Mouse (Mus musculus) fat pad, adult 2 months (tissue): ENCODE data around the gene Gm20388.

Source experiments
- DNase-seq: peaks from one replicate; pipeline ENCODE4 v3.0.0-alpha.2; 2011; ENCODE audit warnings: low read depth, low spot score; ENCODE audit errors: extremely low read depth

The Gm20388 gene

DNA sequence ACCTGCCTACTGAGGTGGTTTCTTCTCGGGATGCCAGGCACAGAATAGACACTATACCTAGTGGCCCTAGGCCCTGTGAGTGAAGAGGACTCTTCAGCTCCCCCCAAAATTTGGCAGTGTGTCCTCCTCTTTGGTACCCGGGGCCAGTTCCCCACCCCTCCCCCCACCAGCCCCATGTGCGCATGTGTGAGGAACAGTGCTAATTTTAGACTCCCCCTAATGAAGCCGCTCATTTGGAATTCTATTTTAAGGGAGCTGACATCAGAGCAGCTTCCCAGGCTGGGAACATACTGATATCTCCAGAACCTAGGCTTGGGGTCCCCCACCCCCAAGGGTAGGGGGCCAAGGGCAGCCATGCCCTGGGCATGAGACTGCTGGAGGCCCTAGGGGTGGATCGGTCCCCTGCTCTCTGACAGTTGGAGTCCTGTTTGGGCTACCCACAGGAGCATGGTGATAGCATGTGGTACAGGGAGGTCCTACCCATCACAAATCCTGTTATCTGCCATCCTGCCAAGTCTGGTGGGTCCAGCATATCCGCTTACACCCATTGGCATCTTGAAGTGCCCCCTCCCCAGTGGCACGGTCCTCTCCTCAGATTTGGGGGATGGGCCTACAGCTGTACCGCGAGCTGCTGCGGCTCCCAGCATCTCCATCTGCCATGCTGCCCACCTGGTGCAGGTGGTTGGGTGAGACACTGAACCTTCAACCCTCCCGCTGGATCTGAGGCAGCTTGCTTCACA is 640.5 kb downstream of the Gm20388 start:
- DNase-seq: no peak

DNA sequence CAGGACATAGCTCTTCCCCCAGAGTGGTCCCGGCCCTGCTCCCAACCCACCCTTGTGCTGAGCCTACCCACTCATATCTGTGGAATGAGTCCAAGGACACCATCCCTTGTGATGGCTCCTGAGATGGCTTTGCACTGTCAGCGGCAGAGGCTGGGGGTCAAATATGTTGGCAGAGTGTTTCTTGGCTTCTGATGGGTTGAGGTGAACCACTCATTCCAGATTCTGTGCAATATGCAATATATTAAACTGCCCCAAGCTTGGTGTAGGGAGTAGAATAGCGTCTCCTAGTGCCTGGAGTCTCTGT is 641.0 kb downstream of the Gm20388 start:
- no peak for DNase-seq

DNA sequence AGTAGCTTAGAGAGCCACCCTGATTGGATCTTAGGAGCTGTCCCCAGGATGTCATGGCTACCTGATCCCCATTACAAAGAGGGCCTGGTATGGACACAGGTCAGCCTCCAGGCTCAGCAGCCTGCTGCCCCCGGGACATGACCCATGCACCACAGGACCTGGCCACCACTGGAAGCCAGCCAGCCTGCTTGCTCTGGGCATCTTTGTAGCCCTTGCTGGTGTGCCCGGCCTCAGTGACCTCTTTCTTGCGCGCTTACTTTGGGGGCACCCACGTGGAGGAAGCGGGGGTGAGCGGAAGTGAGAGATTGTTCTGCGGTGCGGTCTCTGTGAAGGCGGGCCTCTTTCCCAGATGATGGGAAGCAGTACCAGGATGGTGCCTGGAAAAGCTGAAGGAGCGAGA is 641.9 kb downstream of the Gm20388 start:
- DNase-seq: no peak

DNA sequence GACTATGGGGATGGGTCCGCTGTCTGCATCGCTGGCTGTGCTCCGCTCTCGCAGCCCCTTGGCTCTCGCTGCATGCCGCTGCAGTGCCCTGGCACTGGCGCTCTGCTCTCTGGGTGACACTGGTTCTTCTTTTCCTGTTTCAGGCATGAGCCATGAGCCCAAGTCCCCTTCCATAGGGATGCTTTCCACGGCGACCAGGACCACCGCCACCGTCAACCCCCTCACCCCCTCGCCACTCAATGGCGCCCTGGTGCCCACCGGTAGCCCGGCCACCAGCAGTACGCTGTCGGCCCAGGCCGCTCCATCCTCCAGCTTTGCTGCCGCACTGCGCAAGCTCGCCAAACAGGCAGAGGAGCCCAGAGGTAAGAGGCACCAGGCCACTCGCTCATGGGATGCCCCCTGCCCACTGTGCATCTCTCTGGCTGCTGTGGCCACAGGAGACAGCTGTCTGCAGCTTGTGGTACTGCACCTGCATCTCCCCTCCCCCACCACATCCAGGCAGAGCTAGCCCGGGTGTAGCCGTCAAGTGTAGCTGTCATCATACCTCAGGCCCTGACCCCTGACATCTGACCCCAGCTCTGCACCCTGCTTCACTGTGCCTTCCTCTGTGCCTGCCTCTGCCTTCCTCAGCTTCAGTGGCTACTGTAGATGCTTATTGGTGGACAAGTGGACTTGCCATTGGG is 642.9 kb downstream of the Gm20388 start:
- DNase-seq: no peak

DNA sequence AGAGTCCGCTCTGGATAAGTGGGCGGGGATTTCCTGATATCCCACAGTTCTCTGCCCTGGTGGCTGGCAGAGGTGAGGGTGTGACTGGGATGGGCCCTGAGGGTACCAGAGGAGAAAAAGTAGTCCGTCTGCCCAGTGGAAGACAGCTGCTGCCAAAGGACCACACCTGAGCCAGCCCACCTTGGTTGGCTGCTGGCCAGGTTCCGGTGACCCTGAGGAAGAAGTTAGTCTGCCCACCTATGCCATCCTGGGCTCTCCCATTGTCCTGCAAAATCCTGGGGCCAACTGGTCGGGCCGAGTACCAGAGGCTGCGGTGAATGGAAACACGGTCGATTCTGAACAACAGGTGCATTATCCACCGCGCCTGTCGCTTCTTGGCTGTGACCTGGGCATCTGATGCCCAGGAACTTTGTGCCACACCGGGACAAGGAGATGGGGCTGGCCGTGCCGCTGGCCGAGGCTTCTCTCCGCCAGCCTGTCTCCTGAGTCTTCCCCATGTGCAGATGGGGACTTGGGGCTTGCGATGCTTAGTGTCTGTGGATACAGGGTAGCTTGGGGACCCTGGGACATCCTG is 643.9 kb downstream of the Gm20388 start:
- no peak for DNase-seq

DNA sequence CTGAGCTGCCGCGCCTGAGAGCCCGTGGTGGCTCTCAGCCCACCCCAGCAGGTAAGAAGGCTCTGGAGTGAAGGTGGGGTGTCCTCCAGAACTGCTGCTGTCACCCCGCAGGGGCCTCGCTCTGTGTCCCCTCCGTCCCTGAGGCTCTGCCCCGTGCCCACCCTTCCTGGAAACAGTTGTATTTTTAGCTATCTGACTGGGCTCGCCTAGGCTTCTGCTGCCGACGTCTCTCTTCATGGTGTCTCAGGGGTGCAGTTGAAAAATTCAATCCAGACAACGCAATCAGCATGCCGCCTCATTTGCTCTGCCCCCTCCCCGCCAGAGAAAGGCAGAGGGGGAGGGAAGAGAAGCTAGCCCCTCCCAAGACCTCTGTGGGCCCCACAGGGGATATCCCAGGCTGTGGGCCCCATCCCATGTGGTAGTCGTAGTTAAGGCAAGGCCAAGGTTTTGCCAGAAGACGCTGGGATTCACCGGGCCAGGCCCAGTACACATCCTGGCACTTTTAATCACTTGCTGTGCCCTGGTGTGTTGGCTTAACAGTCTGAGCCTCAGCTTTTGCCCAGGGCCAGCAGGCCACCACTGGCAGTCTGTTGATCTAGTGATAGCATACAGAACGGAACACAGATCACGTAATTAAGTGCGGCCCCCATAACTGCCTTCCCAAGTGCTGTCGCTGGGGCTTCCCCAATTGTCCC is 645.7 kb downstream of the Gm20388 start:
- DNase-seq: no peak

DNA sequence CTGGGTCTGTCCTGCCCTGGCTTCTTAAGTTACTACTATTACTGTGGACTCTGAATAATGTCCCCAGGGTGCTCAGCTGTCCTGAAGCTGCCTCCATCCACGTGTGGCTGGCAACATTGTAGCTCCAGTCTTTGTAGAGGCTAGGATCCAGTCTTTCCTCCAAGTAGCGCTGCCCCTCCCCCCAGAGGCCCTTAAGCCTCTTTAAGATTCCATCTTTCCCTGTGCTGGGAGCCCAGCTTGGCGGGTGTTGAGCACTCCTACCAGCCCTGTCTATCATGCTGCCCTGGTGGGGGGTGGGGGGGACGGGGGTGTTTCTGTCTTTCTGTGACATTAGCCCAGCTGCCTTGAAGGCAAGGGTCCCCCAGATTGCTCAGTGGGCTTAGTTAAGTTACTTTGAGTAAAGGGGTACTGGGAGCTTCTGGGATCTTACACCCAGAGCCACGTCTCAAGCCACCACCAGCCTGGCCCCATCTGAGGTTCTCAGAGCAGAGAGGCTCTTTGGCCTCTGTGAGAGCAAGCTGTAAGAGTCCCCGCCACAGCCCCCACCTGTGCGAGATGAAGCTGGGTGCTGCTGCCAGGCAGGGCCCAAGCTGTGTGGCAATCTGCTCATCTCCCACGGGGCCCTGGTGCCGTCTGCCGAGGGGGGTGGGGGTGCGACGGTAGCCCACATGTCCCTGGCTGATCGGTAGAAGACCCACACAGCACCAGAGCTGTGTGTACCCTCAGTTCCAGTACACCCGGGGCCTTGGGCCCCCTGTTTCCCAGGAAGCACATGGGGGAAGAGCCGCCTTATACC is 646.7 kb downstream of the Gm20388 start:
- DNase-seq: no peak

DNA sequence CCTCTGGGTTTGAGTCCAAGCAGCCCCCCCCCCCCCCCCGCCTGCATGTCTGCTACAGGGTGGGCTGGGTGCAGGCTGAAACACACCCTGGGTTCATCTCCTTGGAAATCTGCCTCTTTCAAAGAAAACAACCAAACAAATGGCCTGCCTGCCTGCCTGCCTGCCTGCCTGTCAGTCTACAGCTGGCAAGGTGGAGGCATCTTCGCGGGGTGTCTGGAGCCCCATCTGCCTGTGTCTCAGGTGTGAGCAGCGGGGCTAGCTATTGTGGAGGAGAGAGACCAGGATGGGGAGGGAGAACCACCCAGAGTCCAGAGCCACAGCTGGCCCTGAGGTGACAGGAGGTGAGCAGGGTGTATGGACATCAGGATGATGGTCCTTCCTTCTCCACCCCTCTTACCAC is 647.5 kb downstream of the Gm20388 start:
- DNase-seq: no peak

DNA sequence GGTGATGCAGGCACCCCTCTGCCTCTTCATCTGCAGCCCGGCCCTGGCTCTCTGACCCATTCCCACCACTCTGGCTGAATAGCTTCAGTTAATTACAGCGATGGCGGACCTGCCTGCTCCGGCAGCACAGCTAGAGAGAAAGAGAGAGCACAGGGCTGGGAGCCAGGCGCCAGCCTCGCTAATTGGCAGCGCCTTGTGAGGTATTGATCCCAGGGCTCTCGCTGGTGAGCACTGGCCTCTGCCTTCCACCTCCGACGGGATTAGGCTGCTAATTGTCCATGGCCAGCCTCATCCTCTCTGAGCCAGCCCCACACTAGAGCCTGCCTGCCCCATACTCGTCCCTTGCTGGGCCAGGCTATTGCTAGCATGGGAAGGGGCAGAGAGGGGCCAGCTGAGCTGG is 649.0 kb downstream of the Gm20388 start:
- no peak for DNase-seq

DNA sequence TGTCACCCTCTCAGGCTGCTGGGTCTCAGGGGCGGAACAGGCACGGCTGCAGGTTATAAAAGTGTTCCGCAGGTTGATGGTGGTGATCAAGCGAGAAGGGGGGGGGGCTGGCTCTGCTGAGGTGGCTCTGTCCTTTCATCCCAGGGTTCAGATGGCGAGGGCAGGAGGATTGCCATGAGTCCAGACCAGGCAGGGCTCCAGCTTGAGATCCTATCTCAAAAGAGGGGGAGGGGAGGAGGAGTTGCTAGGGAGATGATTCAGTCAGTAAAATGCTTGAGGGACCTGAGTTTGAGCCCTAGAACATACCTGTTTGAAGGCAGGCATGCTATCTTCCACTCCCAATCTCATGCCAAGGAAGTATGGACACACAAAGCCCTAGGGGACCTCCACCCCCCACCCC is 649.9 kb downstream of the Gm20388 start:
- no peak for DNase-seq

DNA sequence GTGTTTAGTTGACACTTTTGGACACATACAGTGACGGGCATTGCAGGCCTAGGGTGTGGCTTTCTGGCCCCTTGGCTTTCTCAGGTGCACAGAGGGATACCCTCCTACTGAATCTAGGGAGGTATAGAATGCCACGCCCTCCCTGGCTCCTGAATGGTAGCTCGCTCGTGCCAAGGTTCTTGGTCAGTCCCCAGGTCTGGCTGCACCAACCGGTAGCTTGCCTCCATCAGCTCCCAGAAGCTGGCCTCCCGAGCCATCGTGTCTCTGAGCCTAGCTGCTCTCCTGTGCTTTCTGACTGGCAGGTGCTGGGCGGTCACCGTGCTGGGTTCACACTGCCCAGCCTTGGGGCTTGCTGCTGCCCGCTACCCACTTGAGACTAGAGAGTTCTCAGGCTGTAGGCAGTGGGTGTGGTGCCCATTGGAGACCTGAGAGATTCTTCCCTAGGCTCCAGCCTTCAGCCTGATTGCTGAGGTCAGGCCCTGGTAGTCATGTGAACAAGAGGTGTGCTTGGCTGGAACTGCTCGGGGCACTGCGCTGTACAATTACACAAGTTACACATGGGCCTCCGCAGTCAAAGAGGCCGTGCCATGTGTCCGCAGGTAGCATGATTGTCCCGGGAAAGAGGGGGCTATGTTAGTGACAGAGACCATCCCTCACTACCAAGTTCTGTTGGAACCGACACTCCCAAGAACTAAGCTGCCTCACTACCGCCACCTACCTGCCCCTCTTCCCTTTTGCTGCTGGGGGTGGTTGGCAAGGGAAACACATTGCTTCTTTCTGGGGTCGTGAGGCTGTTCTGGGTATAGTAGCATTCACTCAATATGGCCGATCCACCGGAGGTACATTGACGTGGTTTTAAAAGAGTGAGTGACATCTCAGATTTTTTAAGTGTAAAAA is 651.1 kb downstream of the Gm20388 start:
- DNase-seq: no peak

DNA sequence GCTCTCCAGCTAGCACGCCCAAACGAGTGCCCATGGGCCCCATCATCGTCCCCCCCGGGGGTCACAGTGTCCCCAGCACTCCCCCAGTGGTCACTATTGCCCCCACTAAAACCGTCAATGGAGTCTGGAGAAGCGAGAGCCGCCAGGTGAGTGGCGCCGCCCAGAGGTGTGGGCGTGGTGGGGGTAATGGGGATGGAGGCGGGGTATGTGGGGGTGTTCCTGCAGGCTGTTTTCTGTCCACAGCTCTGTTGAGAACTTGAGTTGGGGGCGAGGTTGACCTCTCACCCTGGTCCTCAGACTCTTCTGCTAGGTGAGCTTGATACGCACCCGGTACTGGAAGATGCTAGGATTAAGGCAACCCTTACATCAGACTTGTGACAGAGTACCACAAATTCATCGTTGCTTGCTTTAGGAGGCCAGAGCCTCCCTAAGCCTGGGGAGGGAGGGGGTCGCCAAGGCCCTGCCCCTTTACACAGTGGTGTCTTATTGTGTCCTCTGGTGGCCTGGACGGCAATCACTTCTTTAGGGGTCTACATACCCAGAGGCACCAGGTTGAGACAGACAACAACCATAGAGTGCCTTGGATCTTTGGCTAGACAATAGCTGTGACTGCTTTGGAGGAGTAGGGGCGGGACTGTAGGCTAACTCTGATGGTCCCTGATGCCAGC is 652.2 kb downstream of the Gm20388 start:
- DNase-seq: no peak

DNA sequence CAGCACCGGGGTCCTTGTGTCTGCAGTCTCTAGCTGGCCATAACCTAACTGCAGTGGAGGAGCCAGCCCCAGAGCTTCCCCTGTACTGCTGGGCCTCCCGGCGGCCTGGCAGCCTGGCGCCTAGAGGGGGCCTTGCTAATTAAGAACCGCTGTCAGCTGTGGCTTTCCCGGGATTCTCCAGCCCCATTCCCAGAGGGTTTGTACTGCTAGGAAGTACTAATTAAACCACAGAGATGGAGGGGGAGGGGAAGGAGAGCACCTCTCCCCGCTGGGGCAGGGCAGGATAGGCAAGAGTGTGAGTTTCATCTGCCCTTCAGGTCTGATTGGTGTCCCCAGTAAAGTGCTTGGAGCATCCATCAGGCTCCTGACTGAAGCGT is 652.7 kb downstream of the Gm20388 start:
- no peak for DNase-seq

DNA sequence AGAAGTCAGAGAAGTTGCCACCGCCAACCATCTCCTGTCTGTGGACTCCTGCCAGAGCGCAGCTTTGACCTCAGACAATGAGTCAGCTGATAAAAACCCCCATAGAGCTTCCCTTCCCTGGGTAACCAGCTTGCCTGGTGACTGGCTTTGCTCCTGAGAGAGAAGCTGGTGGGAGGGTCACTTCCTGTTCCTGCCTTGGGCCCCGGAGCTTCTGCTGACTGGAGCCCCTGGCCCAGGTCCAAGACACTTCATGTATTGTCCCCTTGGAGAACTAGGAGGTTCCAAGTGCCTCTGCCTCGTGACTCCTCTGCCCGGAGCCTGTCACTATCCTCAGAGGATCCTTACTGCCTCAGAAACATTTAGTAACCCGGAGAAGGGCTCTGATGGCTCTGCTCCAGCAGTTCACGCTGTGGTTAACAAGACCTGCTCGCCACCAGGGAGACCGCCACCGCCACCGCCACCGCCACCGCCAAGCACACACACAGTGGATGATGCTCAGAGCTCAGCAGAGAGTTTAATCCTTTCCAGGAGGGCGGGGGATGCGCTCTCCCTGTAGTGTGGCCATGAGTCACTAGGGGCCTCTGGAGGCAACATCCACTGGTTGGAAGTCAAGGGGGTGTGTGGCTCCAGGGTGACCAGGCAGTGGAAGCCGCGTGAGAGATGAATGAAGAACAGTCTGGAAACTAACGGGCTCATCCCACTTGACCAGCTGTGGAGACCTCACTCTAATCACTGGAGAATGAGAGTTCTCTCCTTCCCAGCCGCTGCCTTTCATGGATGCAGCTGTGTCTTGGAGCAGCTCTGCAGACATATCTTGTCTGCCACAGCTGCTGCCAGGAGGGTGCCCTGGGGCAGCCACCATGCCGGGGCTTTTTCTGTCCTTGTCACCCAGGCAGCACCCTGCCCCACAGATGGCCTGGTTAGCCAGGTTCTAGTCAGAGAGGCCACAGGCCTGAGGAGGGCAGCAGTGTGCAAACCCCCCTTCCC is 653.5 kb downstream of the Gm20388 start:
- peak; percentile 21 for DNase-seq

DNA sequence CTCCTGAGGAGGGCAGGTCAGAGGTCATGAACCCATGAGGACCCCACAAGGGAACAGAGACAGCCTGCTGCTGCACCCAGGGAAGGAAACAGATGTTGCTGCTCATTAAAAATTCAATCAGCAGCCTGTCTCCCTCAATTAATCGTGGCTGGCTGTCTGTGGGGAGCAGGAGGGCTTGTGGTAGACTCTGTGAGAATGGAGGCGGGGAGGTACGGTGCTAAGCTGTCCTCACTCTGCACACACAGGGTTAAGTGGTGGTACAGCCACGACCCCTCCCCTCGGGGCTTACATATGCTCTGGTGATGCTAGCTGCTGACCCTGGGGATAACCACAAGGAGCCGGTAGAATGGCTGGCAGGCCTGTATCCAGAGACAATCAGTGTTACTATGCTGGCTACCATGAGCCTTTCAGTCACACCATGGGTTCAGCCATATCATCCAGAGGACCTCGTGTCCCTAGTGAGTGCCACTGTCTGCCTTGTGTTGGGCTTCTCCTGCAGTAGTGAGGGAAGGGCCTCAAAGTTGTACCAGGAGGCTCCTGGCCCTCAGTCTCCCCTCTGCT is 654.6 kb downstream of the Gm20388 start:
- no peak for DNase-seq

DNA sequence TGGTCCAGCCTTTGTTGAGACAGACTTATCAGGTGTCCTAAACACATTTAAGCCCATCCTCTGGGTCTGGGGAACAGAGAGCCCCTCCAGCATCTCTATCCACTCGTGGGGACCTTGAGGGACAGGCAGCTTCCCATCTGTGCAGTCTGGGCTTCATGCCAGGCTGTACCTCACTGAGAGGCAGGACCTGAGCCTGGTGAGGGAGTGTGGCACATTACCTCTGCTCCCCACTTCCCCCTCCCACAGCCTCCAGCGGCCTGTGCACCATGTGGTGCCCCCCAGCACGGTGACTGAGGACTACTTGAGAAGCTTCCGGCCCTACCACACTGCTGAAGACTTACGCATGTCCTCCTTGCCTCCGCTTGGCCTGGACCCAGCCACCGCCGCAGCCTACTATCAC is 656.0 kb downstream of the Gm20388 start:
- no peak for DNase-seq

DNA sequence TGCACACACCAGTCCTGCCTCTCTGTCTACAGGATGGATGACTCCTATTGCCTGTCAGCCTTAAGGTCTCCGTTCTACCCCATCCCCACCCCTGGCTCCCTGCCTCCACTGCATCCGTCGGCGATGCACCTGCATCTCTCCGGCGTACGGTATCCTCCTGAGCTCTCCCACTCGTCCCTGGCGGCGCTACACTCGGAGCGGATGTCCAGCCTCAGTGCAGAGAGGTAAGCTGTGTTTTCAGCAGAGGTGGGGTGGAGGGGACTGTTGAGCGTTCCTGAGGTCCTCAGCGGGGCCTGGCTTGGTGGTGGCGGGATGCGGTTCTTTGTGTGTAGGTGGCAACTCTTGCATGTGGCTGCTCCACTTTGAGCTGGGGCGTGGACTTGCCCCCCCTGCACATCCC is 657.1 kb downstream of the Gm20388 start:
- no peak for DNase-seq

DNA sequence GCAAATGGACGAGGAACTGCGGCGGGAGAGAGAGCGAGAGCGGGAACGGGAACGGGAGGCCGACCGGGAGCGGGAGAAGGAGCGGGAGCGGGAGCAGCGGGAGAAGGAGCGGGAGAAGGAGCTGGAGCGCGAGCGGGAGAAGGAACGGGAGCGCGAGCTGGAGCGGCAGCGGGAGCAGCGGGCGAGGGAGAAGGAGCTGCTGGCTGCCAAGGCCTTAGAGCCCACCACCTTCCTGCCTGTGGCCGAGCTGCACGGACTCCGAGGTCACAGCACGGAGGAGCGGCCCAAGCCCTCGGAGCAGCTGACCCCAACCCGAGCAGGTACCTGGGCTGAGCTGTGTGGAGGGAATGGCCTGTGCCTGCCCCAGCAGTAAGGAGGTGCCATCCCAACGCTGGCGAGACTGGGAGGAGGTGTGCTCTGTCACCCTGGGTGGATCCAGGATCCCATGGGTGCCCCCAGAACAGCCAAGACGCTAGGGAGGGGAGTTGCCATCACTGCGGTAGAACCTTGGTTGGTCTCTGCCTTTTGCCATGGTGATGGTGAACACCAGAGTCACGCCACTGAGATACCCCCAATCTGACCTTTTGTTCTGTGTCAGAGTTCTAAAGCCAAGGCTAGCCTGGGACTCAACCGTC is 657.6 kb downstream of the Gm20388 start:
- DNase-seq: no peak
